Mouse (Mus musculus): ENCODE results near the gene Glrx. TPM values are rescaled to one million over a fixed set of nuclear protein-coding genes. Genes with fewer than 3 reads are reported as not detected.

Gene Glrx
- polyA plus RNA-seq, 1 experiment from 2014 or later = 96.6 TPM

DNA sequence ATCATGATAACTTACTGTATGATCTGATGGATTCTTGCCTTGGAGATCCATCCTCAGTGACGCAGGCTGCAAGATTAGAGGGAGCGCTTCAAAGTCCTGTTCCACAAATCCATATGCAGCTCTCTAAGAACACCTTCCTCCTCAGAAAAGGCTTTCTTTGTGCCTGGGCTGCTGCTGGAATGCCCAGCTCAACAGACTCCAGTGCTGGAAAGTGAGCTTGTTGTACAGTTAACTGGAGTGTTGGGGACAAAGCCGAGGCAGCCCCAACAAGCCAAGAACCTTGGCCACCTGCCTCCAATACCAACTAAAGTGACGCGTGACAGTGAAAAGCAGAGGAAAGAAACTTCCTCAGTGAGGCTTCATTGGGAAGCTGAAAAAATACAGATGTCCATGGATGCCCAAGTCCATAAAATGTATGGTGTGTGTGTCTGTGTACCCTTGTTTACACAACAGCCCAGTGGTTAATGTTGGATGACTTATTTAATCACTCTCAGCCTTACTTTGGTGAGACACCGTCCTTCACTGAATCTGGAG is 1.2 kb downstream of the Glrx start:
- no peak for ATAC-seq (ENCODE audit: insufficient number of reproducible peaks, low FRiP score)

GRCm38 (mm10) chr13:75841950-75842349 is 2.3 kb downstream of the Glrx start:
- ATAC-seq (ENCODE audit: insufficient number of reproducible peaks, low FRiP score) = no peak
- H3K27me3 ChIP-seq (replicated peaks) = no peaks in the 10 kb centered on the region
- H3K4me3 ChIP-seq = no peak overlapping the region
- no peak overlapping the region for H3K27ac ChIP-seq (ENCODE audit: poor library complexity, severe bottlenecking)
- H3K36me3 ChIP-seq = peaks cover under 1% of the 10 kb centered on the region; the same call in 1 of the 2 replicates
- no peak overlapping the region for H3K9ac ChIP-seq
- H3K4me1 ChIP-seq (replicated peaks) = peaks cover 24% of the 10 kb centered on the region
- 73% methylated on average over 3 of the region's 3 CpGs for WGBS
- peak overlapping the region; percentile 73 for H3K4me2 ChIP-seq
- H3K9me3 ChIP-seq (replicated peaks) = no peaks in the 10 kb centered on the region

More for the DNA sequence above, 1.2 kb downstream of the Glrx start:
- no peaks in the 10 kb centered on the region for H3K27me3 ChIP-seq (replicated peaks)
- H3K36me3 ChIP-seq = no peaks in the 10 kb centered on the region; the same call in 1 of the 2 replicates
- peak overlapping the region; percentile 80 for H3K27ac ChIP-seq (ENCODE audit: poor library complexity, severe bottlenecking)
- H3K9ac ChIP-seq = peak overlapping the region; percentile 64
- peaks cover 24% of the 10 kb centered on the region for H3K4me1 ChIP-seq (replicated peaks)
- peak overlapping the region; percentile 59 for H3K4me3 ChIP-seq
- H3K9me3 ChIP-seq (replicated peaks) = no peaks in the 10 kb centered on the region
- WGBS = 52% methylated on average over 6 of the region's 6 CpGs
- peak overlapping the region; percentile 73 for H3K4me2 ChIP-seq

DNA sequence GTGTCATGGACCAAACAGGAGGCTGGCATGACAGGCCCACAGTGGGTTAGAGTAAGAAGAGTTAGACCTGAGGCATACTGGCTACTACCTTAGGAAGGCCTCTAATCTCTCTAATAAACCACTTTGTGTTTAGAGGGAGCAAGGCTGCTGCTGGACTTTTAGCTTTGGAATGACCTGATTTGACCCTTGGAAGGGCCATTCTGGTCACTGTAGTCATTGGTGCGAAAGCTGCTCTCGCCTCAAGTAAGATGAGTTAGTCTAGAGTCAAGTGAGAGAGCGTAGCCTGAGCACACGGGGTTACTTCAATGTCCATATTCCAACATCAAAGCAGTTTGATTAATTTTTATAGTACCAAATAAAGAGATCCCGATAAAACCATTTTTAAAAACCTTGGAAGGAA is 3.7 kb downstream of the Glrx start:
- no peak overlapping the region for H3K27ac ChIP-seq (ENCODE audit: poor library complexity, severe bottlenecking)
- H3K4me2 ChIP-seq = no peak overlapping the region
- no peak overlapping the region for H3K9ac ChIP-seq
- no peaks in the 10 kb centered on the region for H3K27me3 ChIP-seq (replicated peaks)
- no peak for ATAC-seq (ENCODE audit: insufficient number of reproducible peaks, low FRiP score)
- H3K36me3 ChIP-seq = peaks cover 15% of the 10 kb centered on the region
- H3K4me3 ChIP-seq = no peak overlapping the region
- H3K4me1 ChIP-seq (replicated peaks) = peaks cover 24% of the 10 kb centered on the region
- 91% methylated on average over 5 of the region's 5 CpGs for WGBS
- H3K9me3 ChIP-seq (replicated peaks) = no peaks in the 10 kb centered on the region

GRCm38 (mm10) chr13:75843993-75844683 is 4.5 kb downstream of the Glrx start:
- H3K4me1 ChIP-seq (replicated peaks) = peaks cover 24% of the 10 kb centered on the region
- no peak overlapping the region for H3K27ac ChIP-seq (ENCODE audit: poor library complexity, severe bottlenecking)
- no peak overlapping the region for H3K4me3 ChIP-seq
- H3K9ac ChIP-seq = no peak overlapping the region
- no peaks in the 10 kb centered on the region for H3K27me3 ChIP-seq (replicated peaks)
- H3K36me3 ChIP-seq = peaks cover 23% of the 10 kb centered on the region
- H3K9me3 ChIP-seq (replicated peaks) = no peaks in the 10 kb centered on the region
- H3K4me2 ChIP-seq = no peak overlapping the region
- 80% methylated on average over 8 of the region's 8 CpGs for WGBS
- no peak for ATAC-seq (ENCODE audit: insufficient number of reproducible peaks, low FRiP score)

DNA sequence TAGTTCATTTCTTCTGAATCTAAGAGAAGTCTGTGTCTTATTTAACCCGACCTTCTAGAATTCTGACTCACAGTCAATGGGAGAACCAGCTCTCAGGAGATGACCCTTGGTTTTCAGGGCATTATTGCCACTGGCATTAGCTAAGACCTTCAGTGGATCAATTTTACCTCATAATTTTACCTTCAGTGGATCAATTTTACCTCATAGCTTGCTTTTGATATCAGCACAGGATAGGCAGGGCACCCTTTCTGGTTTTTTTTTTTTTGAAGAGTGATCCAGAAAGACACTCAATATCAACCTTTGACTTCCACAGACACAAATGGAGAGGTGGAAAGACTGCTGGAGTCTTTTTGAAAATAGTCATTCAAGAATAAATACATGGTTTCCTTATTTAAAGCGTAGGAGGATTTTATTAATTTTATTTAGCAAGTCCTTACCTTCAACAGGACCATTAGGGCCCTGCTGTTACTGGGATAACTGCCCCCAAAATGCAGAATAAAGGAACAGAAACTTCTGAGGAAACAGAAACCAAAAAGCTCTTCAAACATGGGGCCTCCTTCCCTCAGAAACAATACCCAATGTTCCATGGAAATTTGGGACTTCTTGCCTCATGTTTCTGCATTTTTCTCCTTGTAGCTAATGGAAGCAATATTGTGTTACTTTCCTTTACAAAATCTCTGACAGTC is 5.3 kb downstream of the Glrx start:
- no peak overlapping the region for H3K9ac ChIP-seq

GRCm38 (mm10) chr13:75845519-75846166 is 6.0 kb downstream of the Glrx start:
- H3K27ac ChIP-seq (ENCODE audit: poor library complexity, severe bottlenecking) = no peak overlapping the region
- no peak overlapping the region for H3K4me3 ChIP-seq
- no peak overlapping the region for H3K4me2 ChIP-seq
- H3K9me3 ChIP-seq (replicated peaks) = no peaks in the 10 kb centered on the region
- peaks cover 27% of the 10 kb centered on the region for H3K36me3 ChIP-seq
- ATAC-seq (ENCODE audit: insufficient number of reproducible peaks, low FRiP score) = no peak
- peaks cover 23% of the 10 kb centered on the region for H3K4me1 ChIP-seq (replicated peaks)
- H3K9ac ChIP-seq = no peak overlapping the region
- 59% methylated on average over 4 of the region's 4 CpGs for WGBS
- no peaks in the 10 kb centered on the region for H3K27me3 ChIP-seq (replicated peaks)

More for the DNA sequence above, 5.3 kb downstream of the Glrx start:
- Histone ChIP-seq H3K27me3 (replicated peaks) (no peaks in the 10 kb centered on the region), H3K36me3 (peaks cover 25% of the 10 kb centered on the region), H3K4me1 (replicated peaks) (peaks cover 24% of the 10 kb centered on the region), H3K9me3 (replicated peaks) (no peaks in the 10 kb centered on the region), H3K27ac (ENCODE audit: poor library complexity, severe bottlenecking) (no peak overlapping the region), H3K4me2 (no peak overlapping the region), H3K4me3 (no peak overlapping the region)
- WGBS = 89% methylated on average over 2 of the region's 2 CpGs
- no peak for ATAC-seq (ENCODE audit: insufficient number of reproducible peaks, low FRiP score)

DNA sequence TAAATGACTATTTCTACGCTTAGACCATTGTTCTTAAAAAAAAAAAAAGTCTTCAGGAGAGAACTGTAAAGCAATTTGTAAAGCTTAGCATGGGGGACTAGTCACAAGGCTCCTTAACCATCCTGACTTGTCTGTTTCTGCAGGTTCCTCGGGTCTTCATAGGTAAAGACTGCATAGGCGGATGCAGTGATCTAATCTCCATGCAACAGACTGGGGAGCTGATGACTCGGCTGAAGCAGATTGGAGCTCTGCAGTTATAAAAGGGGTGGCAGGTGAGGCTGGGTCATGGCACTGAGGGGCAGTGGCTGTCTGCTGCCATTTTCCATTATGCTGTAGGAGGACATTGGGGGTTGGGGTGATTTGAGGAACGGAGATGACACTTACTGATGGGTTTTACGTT is 7.4 kb downstream of the Glrx start:
- H3K9ac ChIP-seq = no peak overlapping the region
- peaks cover 33% of the 10 kb centered on the region for H3K36me3 ChIP-seq
- no peaks in the 10 kb centered on the region for H3K27me3 ChIP-seq (replicated peaks)
- ATAC-seq (ENCODE audit: insufficient number of reproducible peaks, low FRiP score) = no peak
- no peak overlapping the region for H3K4me2 ChIP-seq
- H3K4me3 ChIP-seq = no peak overlapping the region
- H3K9me3 ChIP-seq (replicated peaks) = no peaks in the 10 kb centered on the region
- WGBS = 86% methylated on average over 6 of the region's 6 CpGs
- no peak overlapping the region for H3K27ac ChIP-seq (ENCODE audit: poor library complexity, severe bottlenecking)
- H3K4me1 ChIP-seq (replicated peaks) = peaks cover 9% of the 10 kb centered on the region

DNA sequence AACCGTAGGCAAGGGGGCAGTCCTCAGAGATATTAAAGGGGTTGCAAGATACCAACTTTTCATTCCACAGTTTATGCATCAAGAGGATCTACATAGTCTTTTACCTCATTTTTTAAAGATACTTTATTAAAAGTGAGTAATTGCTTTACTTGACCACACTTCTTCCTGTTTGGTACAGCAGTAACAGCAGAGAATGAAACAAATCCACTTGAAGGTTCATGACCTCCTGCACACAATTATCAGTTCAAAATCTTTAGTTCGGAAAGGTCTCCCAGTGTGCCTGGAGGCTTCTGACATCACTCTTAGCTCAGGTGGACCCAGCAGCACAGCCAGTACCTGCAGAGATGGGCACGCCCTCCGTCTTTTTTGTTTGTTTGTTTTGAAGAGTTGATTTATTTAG is 12.4 kb downstream of the Glrx start:
- H3K27me3 ChIP-seq (replicated peaks) = no peaks in the 10 kb centered on the region
- H3K36me3 ChIP-seq = peaks cover 32% of the 10 kb centered on the region
- no peak for ATAC-seq (ENCODE audit: insufficient number of reproducible peaks, low FRiP score)

GRCm38 (mm10) chr13:75853118-75853517 is 13.4 kb downstream of the Glrx start:
- Histone ChIP-seq H3K27ac (ENCODE audit: poor library complexity, severe bottlenecking) (no peak overlapping the region), H3K4me2 (no peak overlapping the region), H3K9me3 (replicated peaks) (no peaks in the 10 kb centered on the region), H3K36me3 (peaks cover 21% of the 10 kb centered on the region), H3K4me3 (no peak overlapping the region), H3K27me3 (replicated peaks) (no peaks in the 10 kb centered on the region), H3K9ac (no peak overlapping the region), H3K4me1 (replicated peaks) (no peaks in the 10 kb centered on the region)
- no peak for ATAC-seq (ENCODE audit: insufficient number of reproducible peaks, low FRiP score)
- WGBS = 85% methylated on average over 3 of the region's 3 CpGs

More for the DNA sequence above, 12.4 kb downstream of the Glrx start:
- Histone ChIP-seq H3K4me3 (no peak overlapping the region), H3K9ac (no peak overlapping the region), H3K27ac (ENCODE audit: poor library complexity, severe bottlenecking) (no peak overlapping the region), H3K9me3 (replicated peaks) (no peaks in the 10 kb centered on the region), H3K4me2 (no peak overlapping the region), H3K4me1 (replicated peaks) (no peaks in the 10 kb centered on the region)
- WGBS = 78% methylated on average over 4 of the region's 4 CpGs

GRCm38 (mm10) chr13:75859264-75859844 is 19.7 kb downstream of the Glrx start:
- Histone ChIP-seq H3K36me3 (no peaks in the 10 kb centered on the region), H3K27me3 (replicated peaks) (no peaks in the 10 kb centered on the region), H3K9ac (no peak overlapping the region), H3K4me2 (no peak overlapping the region), H3K27ac (ENCODE audit: poor library complexity, severe bottlenecking) (no peak overlapping the region), H3K4me3 (no peak overlapping the region), H3K9me3 (replicated peaks) (no peaks in the 10 kb centered on the region), H3K4me1 (replicated peaks) (no peaks in the 10 kb centered on the region)
- WGBS = 60% methylated on average over 1 of the region's 1 CpGs
- ATAC-seq (ENCODE audit: insufficient number of reproducible peaks, low FRiP score) = no peak
